Mouse (Mus musculus): ENCODE measurements around the gene Copz1. TPM values are rescaled to one million over a fixed set of nuclear protein-coding genes. Genes with fewer than 3 reads are reported as not detected.

The Copz1 gene
- total RNA-seq, 2 experiments from 2014 or later: 85.5 to 93.0 TPM

DNA sequence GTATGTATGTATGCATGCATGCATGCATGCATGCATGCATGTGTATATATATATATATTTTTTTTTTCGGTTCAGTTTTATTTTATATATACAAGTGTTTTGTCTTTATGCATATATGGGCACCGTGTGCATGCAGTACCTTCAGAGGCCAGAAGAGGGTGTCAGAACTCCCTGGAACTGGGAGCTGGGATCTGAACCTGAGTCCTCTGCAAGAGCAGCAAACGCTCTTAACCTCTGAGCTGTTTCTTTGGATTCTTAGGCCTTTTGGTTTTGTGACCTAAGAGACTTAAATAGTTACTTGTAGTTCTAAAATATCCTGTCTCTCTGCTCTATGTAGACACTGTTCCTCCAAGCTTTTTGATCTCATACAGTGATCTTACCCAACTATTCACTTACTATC lies 11.6 kb downstream of the Copz1 start:
- H3K27ac ChIP-seq: no peak overlapping the region
- peak; percentile 60 for TF ChIP-seq CTCF (IDR thresholded peaks at IDR 0.05)
- intact Hi-C loops (cut with DNase I): loop anchor here (2.0 kb wide), 1 partner anchor 23 kb away; no protein-coding TSS in a partner anchor
- DNase-seq (ENCODE audit: extremely low spot score in 1 of 2, low spot score in 2 of 2): no peak
- H3K4me3 ChIP-seq: no peak overlapping the region

DNA sequence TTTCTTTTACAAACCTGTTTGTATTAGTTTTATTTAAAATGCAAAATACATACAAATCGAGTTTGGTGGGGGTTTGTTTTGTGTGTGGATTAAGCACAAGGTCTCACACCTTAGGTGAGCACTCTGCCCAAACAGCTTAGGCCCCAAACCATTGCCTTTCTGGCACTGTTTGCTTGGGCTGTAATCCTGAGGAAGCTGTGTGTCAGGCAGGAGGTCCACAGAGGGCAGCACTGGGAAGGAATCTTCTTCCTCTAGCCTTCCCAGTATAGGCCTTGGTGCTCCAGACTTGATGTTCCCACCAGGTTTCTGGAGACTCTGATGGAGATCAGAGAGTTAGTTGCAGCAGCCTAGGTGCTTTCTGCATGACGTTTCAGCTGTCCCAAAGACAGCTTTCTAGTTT lies 12.1 kb downstream of the Copz1 start:
- intact Hi-C loops (cut with DNase I): loop anchor here (2.0 kb wide), 1 partner anchor 22 kb away; no protein-coding TSS in a partner anchor
- Histone ChIP-seq H3K27ac (no peak overlapping the region), H3K4me3 (no peak overlapping the region)
- TF ChIP-seq CTCF (IDR thresholded peaks at IDR 0.05): peak; percentile 22
- DNase-seq (ENCODE audit: extremely low spot score in 1 of 2, low spot score in 2 of 2): no peak

DNA sequence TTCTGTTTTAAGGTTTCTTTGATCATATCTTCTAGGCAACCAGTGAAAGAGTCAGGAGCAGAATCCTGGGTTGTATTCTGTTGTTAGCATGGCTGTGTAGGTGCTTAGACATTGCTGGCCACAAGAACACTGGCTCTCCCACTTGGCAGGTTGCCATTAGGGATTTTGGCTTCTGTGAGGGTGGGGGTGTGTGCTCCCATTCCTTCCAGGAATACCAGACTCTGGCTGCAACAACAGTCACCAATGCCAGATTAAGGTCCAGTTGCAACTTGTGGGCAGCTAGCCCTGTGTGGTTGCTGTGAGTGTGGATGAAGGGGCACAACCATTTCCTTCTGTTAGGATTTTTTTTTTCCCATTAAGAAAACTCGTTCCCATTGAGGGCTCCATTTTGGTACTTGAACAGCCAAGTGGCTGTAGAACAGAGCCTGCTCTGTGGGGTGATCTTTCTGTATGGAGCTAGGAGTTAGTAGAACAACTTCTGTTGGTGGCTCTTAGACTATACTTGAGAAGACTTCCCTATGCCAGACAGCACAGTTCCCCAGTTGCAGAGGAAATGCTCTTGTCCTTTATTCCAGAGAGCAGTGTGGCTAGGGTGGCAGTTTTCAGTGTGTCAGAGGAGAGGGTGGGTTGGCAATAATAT lies 13.4 kb downstream of the Copz1 start:
- no peak for TF ChIP-seq CTCF (IDR thresholded peaks at IDR 0.05)

GRCm38 (mm10) chr15:103289600-103289999 lies 17.1 kb downstream of the Copz1 start:
- H3K27ac ChIP-seq: no peak overlapping the region

More for the DNA sequence above, 13.4 kb downstream of the Copz1 start:
- Histone ChIP-seq H3K4me3 (no peak overlapping the region), H3K27ac (no peak overlapping the region)
- intact Hi-C loops (cut with DNase I): loop anchor here (2.0 kb wide), 1 partner anchor 21 kb away; no protein-coding TSS in a partner anchor
- peak in 1 of 2 experiments; percentile 46 for DNase-seq (ENCODE audit: extremely low spot score in 1 of 2, low spot score in 2 of 2)

GRCm38 (mm10) chr15:103290417-103290816 lies 17.9 kb downstream of the Copz1 start:
- H3K4me3 ChIP-seq: no peak overlapping the region
- no peak for TF ChIP-seq CTCF (IDR thresholded peaks at IDR 0.05)
- no peak for DNase-seq (ENCODE audit: extremely low spot score in 1 of 2, low spot score in 2 of 2)
- intact Hi-C loops (cut with DNase I): no loop called here
- H3K27ac ChIP-seq: no peak overlapping the region

More at GRCm38 (mm10) chr15:103289600-103289999, 17.1 kb downstream of the Copz1 start:
- no peak for TF ChIP-seq CTCF (IDR thresholded peaks at IDR 0.05)
- H3K4me3 ChIP-seq: no peak overlapping the region
- intact Hi-C loops (cut with DNase I): no loop called here
- DNase-seq (ENCODE audit: extremely low spot score in 1 of 2, low spot score in 2 of 2): no peak

GRCm38 (mm10) chr15:103290843-103291242 lies 18.3 kb downstream of the Copz1 start:
- intact Hi-C loops (cut with DNase I): no loop called here
- no peak overlapping the region for H3K27ac ChIP-seq
- no peak for DNase-seq (ENCODE audit: extremely low spot score in 1 of 2, low spot score in 2 of 2)
- TF ChIP-seq CTCF (IDR thresholded peaks at IDR 0.05): no peak
- H3K4me3 ChIP-seq: no peak overlapping the region

- intact Hi-C loops (cut with DNase I): no loop called here
- no peak for DNase-seq (ENCODE audit: extremely low spot score in 1 of 2, low spot score in 2 of 2)
- Histone ChIP-seq H3K4me3 (no peak overlapping the region), H3K27ac (no peak overlapping the region)
- TF ChIP-seq CTCF (IDR thresholded peaks at IDR 0.05): no peak
Measured at GRCm38 (mm10) chr15:103292673-103293345, 20.3 kb downstream of the Copz1 start.

- H3K27ac ChIP-seq: no peak overlapping the region
- TF ChIP-seq CTCF (IDR thresholded peaks at IDR 0.05): no peak; the same call in none of the 2 replicates
- no peak for DNase-seq (ENCODE audit: extremely low spot score in 1 of 2, low spot score in 2 of 2)
- no peak overlapping the region for H3K4me3 ChIP-seq
- intact Hi-C loops (cut with DNase I): no loop called here
Measured at GRCm38 (mm10) chr15:103293375-103293774, 20.9 kb downstream of the Copz1 start.

DNA sequence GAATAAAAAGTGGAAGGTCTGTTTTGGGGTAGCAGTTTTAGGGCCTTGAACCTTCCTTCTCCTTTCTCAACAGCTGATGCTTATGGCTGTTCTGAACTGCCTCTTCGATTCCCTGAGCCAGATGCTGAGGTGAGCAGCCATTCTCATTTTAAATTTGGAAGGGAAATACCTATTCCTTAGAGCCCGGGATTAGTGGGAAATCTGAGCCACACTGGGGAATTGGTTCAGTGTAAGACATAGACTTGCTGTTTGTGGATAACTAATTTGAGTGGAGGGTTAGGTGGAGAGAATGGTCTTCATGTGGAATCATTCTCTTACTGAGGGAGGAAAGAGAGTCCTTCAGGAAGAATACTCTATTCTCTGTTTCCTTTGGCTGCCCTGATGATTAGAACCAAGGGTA lies 22.1 kb downstream of the Copz1 start:
- TF ChIP-seq CTCF (IDR thresholded peaks at IDR 0.05): no peak
- Histone ChIP-seq H3K4me3 (no peak overlapping the region), H3K27ac (no peak overlapping the region)
- no peak for DNase-seq (ENCODE audit: extremely low spot score in 1 of 2, low spot score in 2 of 2)
- intact Hi-C loops (cut with DNase I): no loop called here

DNA sequence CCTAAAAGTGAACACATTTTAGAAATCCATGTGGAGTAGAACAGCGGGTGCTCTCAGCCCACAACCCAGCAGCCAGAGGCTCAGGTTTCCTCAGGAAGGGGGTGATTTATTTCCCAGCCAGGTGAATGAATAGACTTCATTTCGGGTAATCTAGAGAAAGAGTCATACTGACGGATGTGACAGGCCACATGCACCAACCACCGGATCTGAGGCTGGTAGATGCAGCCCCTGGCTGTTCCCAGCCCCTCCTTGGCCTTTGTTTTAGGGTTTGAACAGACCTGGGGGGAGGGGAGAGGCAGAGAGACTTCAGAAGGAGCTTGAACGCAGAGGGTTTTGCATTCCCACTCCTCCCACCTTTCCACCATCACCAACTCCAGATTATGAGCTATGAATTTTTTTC lies 23.3 kb downstream of the Copz1 start:
- Histone ChIP-seq H3K4me3 (no peak overlapping the region), H3K27ac (peak overlapping the region; percentile 59; the same call in 1 of the 2 replicates)
- intact Hi-C loops (cut with DNase I): no loop called here
- DNase-seq (ENCODE audit: extremely low spot score in 1 of 2, low spot score in 2 of 2): no peak
- no peak for TF ChIP-seq CTCF (IDR thresholded peaks at IDR 0.05)

DNA sequence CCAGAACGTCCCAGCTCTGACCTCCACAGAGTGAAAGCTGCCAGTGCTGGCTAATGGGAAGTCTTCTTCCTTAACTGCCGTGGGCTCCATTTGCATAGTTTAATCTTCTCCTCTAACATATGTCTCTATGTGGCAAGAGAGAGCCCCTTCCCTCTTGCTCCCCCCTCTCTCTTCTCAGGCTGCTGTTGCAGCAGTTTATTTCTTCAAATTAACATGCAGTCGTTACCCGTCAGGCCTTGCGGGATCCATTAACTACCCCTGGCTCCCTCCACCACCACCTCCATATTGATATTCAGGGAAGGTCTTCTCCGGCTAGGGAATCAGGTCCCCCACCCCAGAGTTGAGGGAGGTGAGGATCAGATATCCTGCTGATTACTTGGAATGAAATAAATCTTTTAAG lies 24.8 kb downstream of the Copz1 start:
- no peak for TF ChIP-seq CTCF (IDR thresholded peaks at IDR 0.05)
- intact Hi-C loops (cut with DNase I): no loop called here
- no peak for DNase-seq (ENCODE audit: extremely low spot score in 1 of 2, low spot score in 2 of 2)
- peak overlapping the region; percentile 10; the same call in 1 of the 2 replicates for H3K27ac ChIP-seq
- H3K4me3 ChIP-seq: no peak overlapping the region

DNA sequence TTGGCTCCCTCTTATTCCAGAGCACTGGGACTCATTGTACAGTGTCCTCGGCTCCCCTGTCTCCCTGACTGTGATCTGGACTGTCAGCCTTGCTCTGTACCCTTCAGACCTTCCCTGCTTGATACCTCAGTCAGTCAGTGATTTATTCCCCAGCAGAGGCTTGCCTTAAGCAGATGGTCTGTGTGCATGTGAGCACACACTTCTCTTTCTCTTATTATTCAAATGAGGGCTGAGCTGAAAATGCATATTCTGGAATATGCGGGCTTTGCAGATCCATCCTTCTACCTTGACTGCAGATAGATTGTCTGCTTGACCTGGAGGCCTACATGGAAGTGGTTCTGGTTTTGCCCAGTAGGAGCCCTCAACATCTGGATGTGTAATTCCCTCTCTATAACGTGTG lies 25.5 kb downstream of the Copz1 start:
- no peak for TF ChIP-seq CTCF (IDR thresholded peaks at IDR 0.05)

More for the DNA sequence above, 25.5 kb downstream of the Copz1 start:
- DNase-seq (ENCODE audit: extremely low spot score in 1 of 2, low spot score in 2 of 2): no peak
- intact Hi-C loops (cut with DNase I): no loop called here
- H3K4me3 ChIP-seq: no peak overlapping the region
- peak overlapping the region; percentile 91 for H3K27ac ChIP-seq

Measured in left cerebral cortex, adult 2 months (tissue).